Mouse (Mus musculus) lung, postnatal 10 days (tissue): ENCODE data around the gene Wdr17.
"Not testable (repeated sequence)": the region's sequence is repeated elsewhere in the genome, so short reads cannot be mapped to it uniquely, and the experiment has no call there.

Source experiments
- DNase-seq: peaks from one replicate; pipeline ENCODE4 v3.0.0; 2021

The Wdr17 gene

DNA sequence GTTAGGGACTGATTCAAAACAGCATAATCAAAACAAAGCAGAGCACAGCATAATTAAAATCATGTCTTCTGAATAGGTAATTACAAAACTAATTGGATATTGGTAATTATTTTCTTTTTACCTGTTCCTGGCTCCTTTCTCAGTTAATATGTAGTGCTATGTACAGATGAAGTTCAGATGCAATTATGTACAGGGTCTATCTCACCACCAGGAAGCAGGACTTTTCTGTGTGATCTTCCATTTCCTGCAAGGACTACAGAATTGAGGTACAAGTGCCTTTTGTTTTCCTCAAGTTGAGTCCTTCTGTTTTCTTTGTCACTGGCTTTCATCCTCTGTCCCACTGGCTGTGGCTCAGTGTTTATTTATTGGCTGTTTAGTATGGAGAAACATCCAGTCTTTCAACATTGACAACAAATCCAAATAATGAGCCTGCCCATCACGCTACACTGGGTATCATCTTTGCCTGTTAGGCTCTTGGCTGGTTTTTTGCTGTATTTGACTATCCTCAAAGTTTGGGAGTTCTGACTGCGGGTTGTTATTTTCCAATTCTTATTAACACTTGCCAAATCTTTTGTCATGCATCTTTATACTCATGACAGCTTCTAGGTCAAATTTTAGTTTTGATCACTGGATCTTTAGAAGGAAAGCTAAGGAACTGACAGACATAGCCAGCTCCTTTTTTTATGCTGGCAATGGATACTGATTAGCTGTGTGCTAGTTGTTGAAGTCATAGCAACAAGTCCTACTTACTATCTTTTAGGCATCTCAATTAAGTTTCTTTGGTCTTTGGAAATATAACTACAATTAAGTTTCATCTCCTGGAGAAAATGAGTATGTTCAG lies 94.9 kb downstream of the Wdr17 start:
- DNase-seq, result no peak

DNA sequence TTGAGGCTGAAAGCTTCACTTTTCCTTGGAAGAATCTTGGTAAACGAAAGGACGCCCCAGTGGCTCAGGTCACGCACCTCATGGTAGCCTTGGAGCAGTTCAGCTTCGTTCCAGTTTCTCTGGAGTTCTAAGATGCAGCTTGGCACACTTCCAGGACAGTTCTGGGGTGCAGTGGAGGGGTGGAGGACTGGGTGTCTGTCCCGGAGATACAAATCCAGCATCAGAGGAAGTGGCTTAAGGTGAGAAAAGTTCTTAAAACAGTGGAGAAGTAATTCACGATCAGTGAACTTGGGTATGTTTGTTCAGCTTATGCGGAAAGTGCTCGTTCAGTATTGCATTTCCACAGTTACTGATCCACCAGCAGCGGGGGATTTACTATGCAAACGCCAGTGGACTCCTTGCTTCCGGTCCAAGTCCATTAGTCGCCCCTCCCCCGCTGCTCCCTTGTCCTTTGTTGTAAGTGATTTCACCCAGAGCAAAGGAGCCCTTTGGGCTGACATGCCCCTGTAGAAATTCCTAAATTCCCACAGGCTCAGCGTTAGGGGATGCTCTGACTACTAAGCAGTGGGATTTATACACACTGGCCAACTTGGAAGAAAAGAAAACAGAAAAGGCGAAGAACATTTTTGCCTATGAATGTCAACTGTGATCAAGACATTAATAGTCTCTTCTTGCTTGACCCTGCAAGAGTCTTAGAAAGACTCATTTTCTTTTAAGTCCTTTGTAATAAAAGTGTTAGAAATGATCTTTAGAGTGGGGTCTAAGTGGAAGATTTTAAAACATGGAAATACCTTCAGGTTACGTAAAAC lies 106.6 kb downstream of the Wdr17 start:
- peak; percentile 14 for DNase-seq

DNA sequence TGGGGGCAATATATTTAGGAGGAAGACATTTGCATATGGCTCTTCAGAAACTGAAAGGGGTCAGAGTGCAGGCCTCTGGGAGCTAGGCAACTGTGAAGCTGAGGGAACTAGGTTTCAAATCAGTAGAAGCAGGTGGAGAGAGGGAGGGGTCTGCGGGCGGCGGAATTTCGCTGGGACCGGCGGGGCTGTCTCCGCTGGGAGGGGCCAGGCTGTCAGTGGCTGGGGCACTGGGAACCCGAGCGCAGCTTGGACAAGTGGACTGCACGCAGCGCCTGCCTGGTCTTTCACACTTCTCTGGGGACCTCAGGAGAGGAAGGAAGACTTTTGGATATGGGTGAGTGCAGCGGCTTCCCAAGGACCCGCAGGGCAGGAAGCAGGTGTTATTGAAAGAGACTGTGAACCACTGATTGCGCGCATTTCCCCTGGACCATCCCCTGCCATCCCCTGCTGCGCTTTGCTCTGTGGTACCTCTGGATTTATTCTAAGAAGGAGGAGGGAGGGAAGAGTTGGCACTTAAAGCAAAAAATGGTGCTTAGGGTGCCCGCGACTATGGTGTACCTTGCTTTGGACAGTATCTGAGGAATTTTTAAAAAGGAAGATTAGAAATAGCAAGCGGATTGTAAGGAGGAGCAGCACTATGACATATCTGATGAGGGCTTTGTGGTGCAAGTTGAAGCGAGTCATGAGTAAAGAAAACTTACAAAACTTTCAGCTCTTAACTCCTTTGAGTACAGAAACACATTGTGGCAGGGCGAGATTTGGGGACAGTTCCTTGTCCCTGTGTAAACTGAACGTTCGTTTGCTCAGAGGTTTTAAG lies 107.5 kb downstream of the Wdr17 start:
- peak; percentile 8 for DNase-seq

DNA sequence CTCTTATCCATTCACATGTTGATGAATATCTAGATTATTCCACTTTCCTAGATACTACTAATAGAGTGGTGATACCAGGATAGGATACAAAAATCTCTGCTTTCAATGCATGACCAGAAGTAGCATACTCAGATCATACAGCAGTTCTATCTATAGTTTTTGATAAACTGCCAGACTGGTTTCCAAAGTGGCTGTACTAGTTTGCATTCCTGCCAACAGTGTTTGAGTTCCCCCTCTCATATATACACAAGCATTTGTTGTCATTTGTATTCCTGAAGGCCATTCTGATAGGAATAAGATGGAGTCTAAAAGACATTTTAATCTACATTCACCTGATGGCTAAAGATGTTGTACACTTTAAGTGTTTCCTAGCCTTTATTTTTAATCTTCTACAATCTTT lies 110.0 kb downstream of the Wdr17 start:
- no peak for DNase-seq

DNA sequence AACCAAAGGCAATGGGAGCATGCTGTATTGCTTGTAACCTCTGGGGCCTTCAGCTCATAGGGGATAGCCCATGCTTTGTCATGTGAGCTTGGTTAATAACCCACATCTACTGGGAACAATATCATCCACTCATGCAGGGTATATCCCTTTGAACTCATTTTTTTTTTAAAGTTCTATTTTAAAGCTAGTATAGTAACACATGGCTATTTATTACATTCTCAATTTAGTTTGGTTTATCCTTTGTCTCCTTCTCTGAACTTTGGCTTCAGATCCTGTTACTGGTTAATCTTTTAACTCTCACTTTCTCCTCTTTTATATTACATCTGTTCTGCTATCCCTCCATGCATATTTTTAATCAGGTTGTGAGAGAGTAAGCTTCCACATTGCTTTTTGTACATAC lies 110.7 kb downstream of the Wdr17 start:
- DNase-seq, result no peak

DNA sequence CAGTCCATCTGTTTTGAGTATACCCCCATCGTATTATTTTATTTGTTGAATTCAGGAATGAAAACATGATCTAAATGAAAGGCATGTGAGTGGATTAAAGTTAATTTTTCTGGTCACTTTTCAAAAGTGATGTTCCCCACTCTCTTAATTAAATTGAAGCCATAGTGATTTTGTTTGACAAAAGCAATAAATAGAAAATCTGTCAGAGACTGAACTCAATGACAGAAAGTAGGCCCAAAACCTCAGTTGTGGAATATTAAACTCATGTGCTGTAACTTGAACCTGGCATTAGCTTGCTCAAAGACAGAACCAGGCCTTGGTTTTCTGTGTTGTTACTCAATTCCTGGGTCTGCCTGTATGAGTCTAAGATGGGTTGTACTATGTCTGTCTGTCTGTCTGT lies 129.3 kb downstream of the Wdr17 start:
- DNase-seq, result no peak

DNA sequence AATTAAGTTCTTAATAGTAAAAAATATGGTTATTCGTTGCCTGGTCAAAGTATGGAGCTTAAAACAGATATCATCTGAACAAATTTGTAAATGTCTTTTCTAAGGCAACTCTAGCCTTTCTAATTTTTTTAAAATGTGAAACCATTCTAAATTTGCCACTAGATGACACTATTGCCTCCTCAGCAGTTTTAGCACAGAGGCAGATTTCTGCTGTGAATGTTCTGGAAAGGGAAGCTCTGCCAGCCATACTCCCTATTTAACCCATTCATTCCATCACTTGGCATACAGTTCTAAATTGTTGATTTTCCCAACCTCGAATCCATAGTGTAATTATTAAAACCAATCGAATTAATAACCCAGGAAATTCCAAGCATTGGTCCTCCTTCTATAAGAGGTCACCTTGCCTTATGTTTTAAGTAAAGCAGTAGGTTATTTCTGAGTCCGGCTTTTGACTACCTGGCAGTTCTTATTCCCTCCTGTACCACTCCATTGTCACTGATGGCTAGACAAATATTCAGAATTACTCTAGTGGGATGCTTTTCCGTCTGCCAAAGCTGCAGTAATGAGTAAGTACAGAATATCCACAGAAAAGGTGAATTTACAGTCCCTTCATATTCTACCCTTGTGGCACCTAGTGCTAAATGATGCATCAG lies 150.2 kb downstream of the Wdr17 start:
- DNase-seq, result no peak

DNA sequence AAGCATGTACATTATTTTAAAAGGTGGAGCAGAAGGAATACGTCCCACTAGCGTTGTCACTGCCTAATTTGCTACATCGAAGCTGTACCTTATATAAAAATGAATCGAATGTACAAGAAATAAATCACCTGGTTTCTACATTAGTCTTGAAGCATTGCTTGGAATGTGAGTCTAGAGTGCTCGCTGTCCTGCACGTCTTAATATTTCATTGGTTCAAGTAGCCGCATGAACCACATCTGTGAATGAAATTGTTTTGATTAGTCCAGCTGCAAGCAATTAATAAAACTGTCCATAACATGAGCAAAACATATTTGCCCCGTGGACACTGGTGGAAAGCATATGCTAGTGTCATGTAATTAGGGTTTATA lies 162.3 kb downstream of the Wdr17 start:
- DNase-seq, result no peak

DNA sequence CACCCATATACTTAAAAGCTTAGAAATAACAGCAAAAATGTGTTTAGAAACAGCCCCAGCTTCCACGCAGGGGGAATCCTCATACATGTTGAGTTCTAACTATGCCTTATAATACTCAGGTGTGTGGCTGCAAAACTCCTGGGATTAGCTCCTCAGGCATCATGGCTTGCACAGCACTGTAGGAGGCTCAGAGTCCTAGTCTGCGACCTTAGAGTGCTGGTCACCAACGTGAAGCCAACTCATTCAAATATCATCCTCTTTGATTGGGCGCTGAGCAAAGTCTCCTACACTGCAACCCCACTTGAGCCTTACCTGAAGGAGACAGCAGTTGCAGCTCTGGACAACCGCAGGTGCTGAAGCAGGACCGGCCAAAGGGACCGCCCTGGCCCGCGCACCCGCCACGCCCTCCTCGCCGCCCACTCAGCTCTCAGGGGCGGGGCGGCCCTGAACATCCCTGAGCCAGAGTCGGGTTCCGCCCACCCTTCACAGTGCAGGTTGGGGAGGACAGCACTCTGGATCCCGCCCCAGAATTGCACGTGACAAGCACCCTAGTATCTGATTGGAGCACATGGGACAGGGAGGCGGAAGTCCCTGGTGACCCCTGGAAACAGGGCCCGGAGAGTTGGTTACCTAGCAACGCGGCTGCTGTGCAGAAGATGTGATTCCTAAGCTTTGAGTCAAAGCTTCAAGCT lies 162.9 kb downstream of the Wdr17 start:
- peak; percentile 85 for DNase-seq

DNA sequence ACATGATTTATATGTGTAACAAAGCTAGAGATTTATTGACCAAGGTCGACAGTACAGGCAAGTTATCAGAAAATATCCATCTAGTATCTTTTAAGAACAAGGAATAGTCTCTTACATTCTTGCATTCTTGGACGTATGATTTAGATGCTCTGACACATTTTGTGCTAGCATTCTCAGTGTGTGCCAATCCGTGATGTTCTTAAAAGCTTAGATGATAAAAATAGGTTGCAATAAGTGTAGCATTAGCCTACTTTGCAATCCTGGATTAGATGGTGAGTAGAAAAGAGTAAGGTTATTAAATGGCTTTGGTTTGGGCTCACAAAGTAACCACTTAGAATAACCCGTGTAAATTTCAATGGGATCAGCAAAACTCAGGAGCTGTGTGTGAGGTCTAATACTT lies 168.5 kb downstream of the Wdr17 start:
- no peak for DNase-seq

DNA sequence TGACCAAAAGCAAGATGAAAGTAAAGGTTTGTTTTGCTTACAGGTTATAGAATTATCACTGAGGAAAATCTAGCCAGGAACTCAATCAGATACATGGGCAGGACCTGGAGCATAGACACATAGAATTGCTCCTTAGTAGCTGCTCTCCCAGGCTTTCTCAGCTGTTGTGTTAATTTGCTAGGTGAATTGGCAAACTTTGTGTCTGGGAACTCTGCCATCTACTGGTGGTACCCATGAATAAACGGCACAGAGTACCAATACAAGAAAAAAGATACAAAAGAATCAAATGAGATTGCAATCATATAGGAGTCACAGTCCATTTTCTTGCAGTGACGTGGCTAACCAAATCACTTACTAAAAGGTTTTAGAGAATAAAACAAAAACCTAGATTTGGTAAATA lies 181.2 kb downstream of the Wdr17 start:
- no peak for DNase-seq

DNA sequence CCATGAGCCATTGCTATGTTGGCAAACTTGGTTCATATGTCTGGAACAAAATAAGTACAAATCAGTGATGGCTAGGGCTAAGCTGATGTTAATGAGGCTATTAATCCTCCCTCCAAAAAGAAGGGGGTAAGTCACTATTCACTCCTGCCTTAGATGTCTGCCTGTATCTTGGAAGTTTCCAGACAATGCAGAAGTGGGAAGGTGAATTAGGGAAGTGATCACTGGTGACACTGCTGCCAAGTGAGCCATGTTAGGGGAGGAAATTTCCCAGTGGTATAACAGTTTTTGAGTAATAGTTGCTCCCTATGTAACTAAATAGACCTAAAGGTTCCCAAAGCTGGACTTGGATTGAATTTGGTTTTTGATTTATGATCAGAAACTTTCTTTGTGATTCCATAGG lies 215.2 kb downstream of the Wdr17 start:
- DNase-seq, result no peak

DNA sequence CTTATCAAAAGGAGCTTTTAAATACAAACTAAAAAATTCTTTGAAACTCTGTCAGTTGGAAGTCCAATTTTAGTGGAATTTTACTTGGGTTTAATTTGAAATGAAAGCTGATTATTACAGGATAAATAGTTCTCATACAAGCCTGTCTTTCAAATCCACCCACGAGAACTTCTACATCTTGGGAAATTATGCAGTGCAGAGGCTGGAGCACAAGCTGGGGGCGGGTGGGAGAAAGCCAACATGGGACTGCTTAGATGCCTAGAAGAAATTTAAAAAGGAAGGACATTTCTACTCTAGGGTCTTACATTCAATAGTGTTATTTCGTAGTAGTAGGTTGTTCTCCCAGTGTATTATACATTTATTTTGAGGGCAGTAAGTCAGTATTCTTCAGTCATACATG lies 219.2 kb downstream of the Wdr17 start:
- DNase-seq, result no peak

DNA sequence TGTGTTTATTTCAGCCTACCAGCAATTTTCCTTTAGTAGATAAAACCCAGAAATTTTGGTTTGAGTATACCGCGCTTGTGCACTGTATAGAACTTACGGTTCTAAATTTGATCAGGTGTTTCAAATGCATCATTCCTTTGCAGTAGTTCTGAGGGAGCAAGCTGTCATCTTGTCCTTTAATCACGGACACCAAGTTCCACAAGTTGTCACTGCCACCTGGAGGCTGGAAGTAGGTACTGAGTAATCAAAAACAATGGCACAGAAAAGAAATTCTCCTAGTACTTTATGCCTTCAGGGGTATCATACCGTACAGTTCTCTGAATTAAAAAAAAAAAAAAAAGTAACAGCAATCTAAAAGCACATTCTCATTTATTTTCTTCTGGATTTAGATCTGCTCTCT lies 226.3 kb downstream of the Wdr17 start:
- peak; percentile 51 for DNase-seq

DNA sequence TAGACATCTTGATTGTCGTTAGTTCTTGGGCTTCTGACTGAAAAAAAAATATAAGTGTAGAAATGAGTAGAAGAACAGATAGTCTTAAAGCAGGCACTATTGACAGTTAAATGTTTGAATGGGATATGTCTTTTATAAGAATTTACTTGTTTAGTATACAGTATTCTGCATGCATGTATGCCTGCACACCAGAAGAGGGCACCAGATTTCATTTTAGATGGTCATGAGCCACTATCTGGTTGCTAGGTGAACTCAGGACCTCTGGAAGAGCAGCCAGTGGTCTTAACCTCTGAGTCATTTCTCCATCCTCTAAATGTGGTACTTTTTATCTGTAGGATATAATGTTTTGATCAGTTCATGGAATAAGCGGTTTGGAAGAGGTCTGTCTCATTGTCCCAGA lies 227.3 kb downstream of the Wdr17 start:
- no peak for DNase-seq

DNA sequence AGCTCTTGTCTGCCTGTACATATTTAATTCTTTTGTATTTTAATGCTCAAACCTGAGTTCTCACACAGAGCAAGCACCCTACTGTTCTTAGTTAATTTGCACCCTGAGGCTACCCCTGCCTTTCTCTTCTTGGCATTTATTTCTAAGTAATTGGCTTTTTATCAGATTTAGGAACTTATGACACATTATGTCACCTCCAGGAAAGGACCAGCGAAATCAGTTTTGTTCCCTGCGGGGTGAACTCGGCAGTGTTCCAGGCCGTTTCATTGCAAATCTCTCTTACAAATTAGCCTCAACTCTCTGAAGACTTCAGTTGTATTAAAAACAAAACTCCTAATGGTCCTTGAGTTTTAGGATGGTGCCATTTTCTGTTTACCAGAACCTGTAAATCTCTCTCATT lies 248.3 kb downstream of the Wdr17 start:
- no peak for DNase-seq

DNA sequence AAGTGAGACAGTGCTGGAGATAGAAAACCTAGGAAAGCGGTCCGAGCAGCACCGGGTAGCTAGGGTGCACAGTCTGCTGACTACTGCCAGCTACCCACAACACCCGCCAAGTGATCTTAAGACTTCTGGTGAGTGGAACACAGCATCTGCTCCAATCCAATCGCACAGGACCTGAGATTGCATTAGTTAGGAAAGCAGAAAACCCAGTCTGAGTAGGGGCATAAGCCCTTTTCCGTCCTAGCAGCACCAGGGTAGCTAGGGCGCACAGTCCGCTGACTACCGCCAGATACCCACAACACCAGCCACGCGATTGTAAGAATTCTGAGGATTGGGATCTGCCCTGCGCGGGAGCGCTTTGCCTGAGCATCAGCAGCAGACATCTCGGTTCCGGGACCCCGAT lies 270.3 kb downstream of the Wdr17 start:
- DNase-seq, result not testable (repeated sequence)

DNA sequence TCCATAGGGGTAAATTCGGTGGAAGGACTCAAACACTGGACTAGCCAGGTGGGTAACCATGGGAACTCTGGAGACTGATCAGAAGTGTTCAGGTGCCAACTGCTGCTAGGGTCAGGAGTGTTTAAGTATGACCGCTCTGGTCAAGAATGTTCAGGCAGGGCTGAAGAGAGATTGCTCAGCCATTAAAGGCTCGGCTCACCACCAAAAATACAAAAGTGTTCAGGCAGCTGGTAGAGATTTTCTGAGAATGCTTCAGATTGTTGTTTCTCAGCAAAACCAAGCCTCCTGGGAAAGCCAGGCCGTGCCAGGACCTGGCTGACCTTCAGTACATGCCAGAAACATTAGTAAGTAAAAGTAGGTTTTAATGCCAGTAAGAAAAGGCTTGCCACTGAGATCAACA lies 276.7 kb downstream of the Wdr17 start:
- DNase-seq, result peak; percentile 10

DNA sequence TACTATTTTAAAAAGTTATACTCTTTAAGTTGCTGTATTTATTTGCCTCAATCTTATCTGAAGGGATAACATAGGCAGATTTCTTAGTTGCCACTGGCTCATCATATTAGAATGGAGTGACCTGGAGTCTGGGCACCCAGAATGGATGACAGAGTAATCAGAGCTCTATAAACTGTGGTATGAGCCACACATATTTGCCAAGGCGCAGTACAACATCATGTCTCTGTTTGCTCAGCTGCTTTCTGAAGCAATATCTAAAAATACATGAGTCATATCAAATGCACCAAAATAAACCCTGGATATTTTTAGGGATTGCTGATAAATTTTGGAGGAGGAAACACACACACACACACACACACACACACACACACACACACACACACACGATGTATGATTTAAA lies 277.6 kb downstream of the Wdr17 start:
- no peak for DNase-seq

DNA sequence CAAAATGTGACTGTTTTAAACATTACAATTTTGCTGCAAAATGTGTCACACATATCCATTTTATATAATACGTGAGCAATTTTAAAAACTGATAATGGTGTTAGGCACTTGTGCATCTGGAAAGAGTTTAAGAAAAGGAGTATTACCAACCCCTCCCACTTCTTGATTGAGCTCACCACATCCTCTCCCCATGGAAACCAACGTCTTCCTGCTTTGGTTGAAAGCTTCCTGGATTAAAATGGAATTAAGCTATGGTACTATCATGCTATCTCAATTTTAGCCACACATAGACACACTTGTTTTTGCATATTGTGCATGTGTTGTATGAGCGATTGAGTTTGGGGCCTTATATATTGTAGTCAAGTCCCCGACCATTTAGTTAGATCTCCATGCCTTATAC lies 283.5 kb downstream of the Wdr17 start:
- DNase-seq, result no peak

DNA sequence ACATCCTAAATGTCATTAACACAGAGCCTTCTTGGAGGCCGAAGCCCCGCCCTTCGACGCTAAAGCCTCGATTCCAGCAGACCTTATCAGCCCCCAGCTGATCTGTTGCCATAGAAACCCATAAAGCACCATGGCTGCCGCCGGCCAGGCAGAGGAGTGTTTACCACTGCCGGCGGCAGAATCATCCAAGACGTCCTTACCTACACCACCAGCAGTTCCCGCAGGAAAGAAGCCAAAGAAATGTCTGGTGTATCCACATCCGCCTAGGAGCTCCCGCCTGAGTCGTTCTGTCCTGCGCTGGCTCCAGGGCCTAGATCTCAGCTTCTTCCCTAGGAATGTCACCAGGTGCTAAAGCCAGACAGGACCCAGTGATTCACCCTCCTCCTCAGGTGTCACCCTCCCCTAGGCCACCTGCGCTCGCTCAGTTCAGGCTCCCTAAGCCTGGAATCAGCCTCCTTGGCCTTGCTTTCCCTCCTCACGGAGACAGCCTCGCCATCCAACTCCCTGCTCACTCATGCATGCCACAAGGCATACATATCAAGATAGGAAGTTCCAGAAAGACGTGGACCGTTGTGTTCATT lies 286.2 kb downstream of the Wdr17 start, which contains the start of gene Spata4:
Gene Spata4, plus strand, starts transcription at position 111 of the 581 bp plus-strand sequence.
- DNase-seq, result peak; percentile 18

DNA sequence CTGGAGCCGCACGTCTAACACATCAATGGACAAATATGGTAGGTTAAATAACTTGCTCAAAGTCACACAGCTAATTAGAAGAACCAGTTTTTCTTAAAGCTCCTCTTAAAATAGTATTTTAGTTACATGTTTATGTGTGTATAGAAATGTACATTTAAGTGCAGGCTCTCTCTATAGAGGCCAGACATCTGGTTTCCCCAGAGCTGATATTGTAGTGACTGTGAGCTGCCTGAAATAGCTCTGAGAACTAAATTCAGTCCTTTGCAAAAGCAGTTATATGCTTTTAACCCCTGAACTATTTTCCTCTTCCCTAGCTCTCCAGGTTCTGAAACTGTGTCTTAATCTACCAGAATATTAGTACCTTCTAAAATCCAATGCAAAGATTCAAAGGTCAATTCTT lies 289.6 kb downstream of the Wdr17 start:
- no peak for DNase-seq
